Mouse (Mus musculus) embryonic fibroblast, embryonic 13.5 days (primary cell): ENCODE results near the gene Atg4a.

Experiments
- CTCF ChIP-seq: IDR thresholded peaks from 2 replicates; pipeline ENCODE4 v1.5.1; 2011; ENCODE audit warnings: mild to moderate bottlenecking, control low read depth, low read length, moderate library complexity, borderline replicate concordance; ENCODE audit not compliant: insufficient read depth
- POLR2A ChIP-seq: IDR thresholded peaks from 2 replicates; pipeline ENCODE4 v1.6.1; 2011; ENCODE audit warnings: low read depth, mild to moderate bottlenecking, control low read depth, low read length, moderate library complexity

DNA sequence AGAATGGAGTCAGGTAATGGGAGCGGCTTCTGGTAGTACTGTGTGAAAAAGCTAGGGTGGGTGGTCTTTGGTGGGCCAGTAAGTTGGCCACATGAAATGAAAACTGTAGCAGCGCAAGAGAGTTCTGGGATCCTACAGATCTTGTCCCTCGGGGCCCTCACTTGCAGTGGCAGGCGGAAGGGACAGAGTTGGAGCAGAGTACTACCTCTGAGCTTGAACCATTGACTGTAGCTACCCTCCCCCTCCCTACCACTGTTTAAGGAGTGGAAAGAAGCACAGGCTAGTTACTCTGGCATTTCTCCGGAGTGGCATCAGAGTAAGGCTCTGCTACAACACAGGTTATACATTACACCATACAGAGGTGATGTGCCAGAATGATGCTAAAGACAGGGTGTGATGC, 252 bp downstream of the Atg4a start:
- TF ChIP-seq CTCF (no peak), POLR2A (no peak)
